Mouse (Mus musculus): ENCODE measurements around the gene Desi2. TPM values are rescaled to one million over a fixed set of nuclear protein-coding genes. Genes with fewer than 3 reads are reported as not detected.
"Not testable (repeated sequence)": the region's sequence is repeated elsewhere in the genome, so short reads cannot be mapped to it uniquely, and the experiment has no call there.

Gene Desi2
- 47.1 and 54.9 TPM in 2 replicates for polyA plus RNA-seq (2011; ENCODE audit: insufficient read length, low read depth, missing spikeins)

- Histone ChIP-seq H3K27ac (ENCODE audit: insufficient read depth, low read length) (peak within 1 kb of the TSS; percentile 65), H3K4me3 (ENCODE audit: insufficient read depth, low read length) (peak within 1 kb of the TSS; percentile 84)
- H3K4me1 ChIP-seq (ENCODE audit: control insufficient read depth, insufficient read depth, low read length) = not testable (repeated sequence)
- TF ChIP-seq POLR2A (IDR thresholded peaks at IDR 0.05; ENCODE audit: low read depth, low read length) = peak; percentile 88
These were observed at the start of gene Desi2 for GRCm38 (mm10) chr1:178187216-178187791. Desi2 (plus strand) TSS chr1:178187417.

GRCm38 (mm10) chr1:178146513-178146912 is 40.7 kb upstream of the Desi2 start:
- H3K4me3 ChIP-seq (ENCODE audit: insufficient read depth, low read length); H3K4me1 ChIP-seq (ENCODE audit: control insufficient read depth, insufficient read depth, low read length); H3K27ac ChIP-seq (ENCODE audit: insufficient read depth, low read length): not testable (repeated sequence)

- H3K27ac ChIP-seq (ENCODE audit: insufficient read depth, low read length) = 0 out of 2 replicates have a peak overlapping the region, but pooled peaks have one; percentile 24
- H3K4me3 ChIP-seq (ENCODE audit: insufficient read depth, low read length); H3K4me1 ChIP-seq (ENCODE audit: control insufficient read depth, insufficient read depth, low read length): not testable (repeated sequence)
These were observed 40.3 kb upstream of the Desi2 start for GRCm38 (mm10) chr1:178146915-178147314.

- Histone ChIP-seq H3K4me3 (ENCODE audit: insufficient read depth, low read length) (no peak overlapping the region), H3K27ac (ENCODE audit: insufficient read depth, low read length) (no peak overlapping the region), H3K4me1 (ENCODE audit: control insufficient read depth, insufficient read depth, low read length) (no peaks in the 10 kb centered on the region)
- no peak for TF ChIP-seq CTCF (IDR thresholded peaks at IDR 0.05; ENCODE audit: borderline replicate concordance, insufficient read depth, low read length)
- TF ChIP-seq POLR2A (IDR thresholded peaks at IDR 0.05; ENCODE audit: low read depth, low read length) = no peak
These were observed 5.0 kb upstream of the Desi2 start for GRCm38 (mm10) chr1:178182251-178182650.

- Histone ChIP-seq H3K4me1 (ENCODE audit: control insufficient read depth, insufficient read depth, low read length) (no peaks in the 10 kb centered on the region), H3K4me3 (ENCODE audit: insufficient read depth, low read length) (no peak overlapping the region), H3K27ac (ENCODE audit: insufficient read depth, low read length) (no peak overlapping the region)
- TF ChIP-seq CTCF (IDR thresholded peaks at IDR 0.05; ENCODE audit: borderline replicate concordance, insufficient read depth, low read length) (no peak), POLR2A (IDR thresholded peaks at IDR 0.05; ENCODE audit: low read depth, low read length) (no peak)
These were observed 1.6 kb upstream of the Desi2 start for GRCm38 (mm10) chr1:178185591-178185990.

- 0 out of 2 replicates have a peak overlapping the region, but pooled peaks have one; percentile 34 for H3K27ac ChIP-seq (ENCODE audit: insufficient read depth, low read length)
These were observed 593 bp downstream of the Desi2 start for GRCm38 (mm10) chr1:178187810-178188209.

GRCm38 (mm10) chr1:178188386-178188785 is 1.2 kb downstream of the Desi2 start:
- Histone ChIP-seq H3K4me3 (ENCODE audit: insufficient read depth, low read length) (peak overlapping the region; percentile 84), H3K27ac (ENCODE audit: insufficient read depth, low read length) (no peak overlapping the region), H3K4me1 (ENCODE audit: control insufficient read depth, insufficient read depth, low read length) (no peaks in the 10 kb centered on the region)
- TF ChIP-seq CTCF (IDR thresholded peaks at IDR 0.05; ENCODE audit: borderline replicate concordance, insufficient read depth, low read length) (no peak), POLR2A (IDR thresholded peaks at IDR 0.05; ENCODE audit: low read depth, low read length) (no peak)

More at GRCm38 (mm10) chr1:178187810-178188209, 593 bp downstream of the Desi2 start:
- TF ChIP-seq CTCF (IDR thresholded peaks at IDR 0.05; ENCODE audit: borderline replicate concordance, insufficient read depth, low read length) = 0 out of 2 replicates have a peak, but pooled peaks have one; percentile 9
- H3K4me1 ChIP-seq (ENCODE audit: control insufficient read depth, insufficient read depth, low read length) = not testable (repeated sequence)
- peak overlapping the region; percentile 60 for H3K4me3 ChIP-seq (ENCODE audit: insufficient read depth, low read length)

GRCm38 (mm10) chr1:178205701-178206325 is 18.6 kb downstream of the Desi2 start:
- Histone ChIP-seq H3K27ac (ENCODE audit: insufficient read depth, low read length) (no peak overlapping the region), H3K4me3 (ENCODE audit: insufficient read depth, low read length) (no peak overlapping the region), H3K4me1 (ENCODE audit: control insufficient read depth, insufficient read depth, low read length) (no peaks in the 10 kb centered on the region)
- TF ChIP-seq CTCF (IDR thresholded peaks at IDR 0.05; ENCODE audit: borderline replicate concordance, insufficient read depth, low read length) = no peak
- TF ChIP-seq POLR2A (IDR thresholded peaks at IDR 0.05; ENCODE audit: low read depth, low read length) = no peak

- not testable (repeated sequence) for H3K27ac ChIP-seq (ENCODE audit: insufficient read depth, low read length); H3K4me3 ChIP-seq (ENCODE audit: insufficient read depth, low read length); H3K4me1 ChIP-seq (ENCODE audit: control insufficient read depth, insufficient read depth, low read length)
These were observed 20.6 kb downstream of the Desi2 start for GRCm38 (mm10) chr1:178207856-178208255.

- H3K27ac ChIP-seq (ENCODE audit: insufficient read depth, low read length) = no peak overlapping the region
- H3K4me3 ChIP-seq (ENCODE audit: insufficient read depth, low read length) = no peak overlapping the region
- TF ChIP-seq CTCF (IDR thresholded peaks at IDR 0.05; ENCODE audit: borderline replicate concordance, insufficient read depth, low read length) = no peak
- TF ChIP-seq POLR2A (IDR thresholded peaks at IDR 0.05; ENCODE audit: low read depth, low read length) = no peak
- no peaks in the 10 kb centered on the region for H3K4me1 ChIP-seq (ENCODE audit: control insufficient read depth, insufficient read depth, low read length)
These were observed 22.7 kb downstream of the Desi2 start for GRCm38 (mm10) chr1:178209966-178210365.

- no peak overlapping the region for H3K4me3 ChIP-seq (ENCODE audit: insufficient read depth, low read length)
- peaks cover 6% of the 10 kb centered on the region for H3K4me1 ChIP-seq (ENCODE audit: control insufficient read depth, insufficient read depth, low read length)
- H3K27ac ChIP-seq (ENCODE audit: insufficient read depth, low read length) = no peak overlapping the region
- TF ChIP-seq POLR2A (IDR thresholded peaks at IDR 0.05; ENCODE audit: low read depth, low read length) (no peak), CTCF (IDR thresholded peaks at IDR 0.05; ENCODE audit: borderline replicate concordance, insufficient read depth, low read length) (no peak)
These were observed 29.9 kb downstream of the Desi2 start for GRCm38 (mm10) chr1:178217157-178217556.
